Mouse (Mus musculus) spleen, postnatal 36 days (tissue): ENCODE data around the gene Clcn7.
A peak's percentile ranks its signal among the peaks of the same experiment; 100 is the strongest.
"Not testable (repeated sequence)": the region's sequence is repeated elsewhere in the genome, so short reads cannot be mapped to it uniquely, and the experiment has no call there.

Experiments used
- DNase-seq, 2 experiments: peaks; one replicate each; pipeline ENCODE4 v3.0.0; 2022; ENCODE audit warnings: low spot score in 2 of 2, mixed read lengths in 1 of 2

Clcn7 gene

GRCm38 (mm10) chr17:25133275-25133698 is at the start of gene Clcn7:
Clcn7 (plus strand) TSS chr17:25133391.
- DNase-seq, result peak; percentile 90 to 92

GRCm38 (mm10) chr17:25083444-25083931 is 49.7 kb upstream of the Clcn7 start, which contains the start of gene Tmem204:
Tmem204 (minus strand) TSS chr17:25083591.
- no peak for DNase-seq

GRCm38 (mm10) chr17:25084835-25085385 is 48.3 kb upstream of the Clcn7 start:
- DNase-seq, result no peak

- DNase-seq, result no peak
Measured at GRCm38 (mm10) chr17:25086724-25087123, 46.5 kb upstream of the Clcn7 start.

GRCm38 (mm10) chr17:25089158-25089557 is 44.0 kb upstream of the Clcn7 start:
- DNase-seq, result peak; percentile 26 to 47

- no peak for DNase-seq
Measured at GRCm38 (mm10) chr17:25090450-25090849, 42.7 kb upstream of the Clcn7 start.

GRCm38 (mm10) chr17:25096221-25096620 is 37.0 kb upstream of the Clcn7 start:
- DNase-seq, result no peak

- no peak for DNase-seq
Measured at GRCm38 (mm10) chr17:25100052-25100451, 33.1 kb upstream of the Clcn7 start.

- no peak for DNase-seq
Measured at GRCm38 (mm10) chr17:25101338-25101737, 31.9 kb upstream of the Clcn7 start.

GRCm38 (mm10) chr17:25107786-25108185 is 25.4 kb upstream of the Clcn7 start:
- DNase-seq, result no peak

GRCm38 (mm10) chr17:25109578-25109977 is 23.6 kb upstream of the Clcn7 start:
- peak in 1 of 2 experiments; percentile 36 for DNase-seq

- DNase-seq, result no peak
Measured at GRCm38 (mm10) chr17:25110590-25110989, 22.6 kb upstream of the Clcn7 start.

- DNase-seq, result no peak
Measured at GRCm38 (mm10) chr17:25111220-25111619, 22.0 kb upstream of the Clcn7 start.

GRCm38 (mm10) chr17:25111739-25112422 is 21.3 kb upstream of the Clcn7 start:
- DNase-seq, result peak in 1 of 2 experiments; percentile 18

- no peak for DNase-seq
Measured at GRCm38 (mm10) chr17:25112423-25112810, 20.8 kb upstream of the Clcn7 start.

- DNase-seq, result no peak
Measured at GRCm38 (mm10) chr17:25114908-25115645, 18.1 kb upstream of the Clcn7 start.

GRCm38 (mm10) chr17:25115664-25116432 is 17.3 kb upstream of the Clcn7 start, which contains the start of gene Telo2:
Telo2 (minus strand) TSS chr17:25115967.
- DNase-seq, result peak; percentile 91 to 92

GRCm38 (mm10) chr17:25117263-25117662 is 15.9 kb upstream of the Clcn7 start:
- peak in 1 of 2 experiments; percentile 26 for DNase-seq

- DNase-seq, result no peak
Measured at GRCm38 (mm10) chr17:25120406-25120805, 12.8 kb upstream of the Clcn7 start, which contains the start of gene Ptx4. Ptx4 (plus strand) TSS chr17:25120760.

GRCm38 (mm10) chr17:25123979-25124378 is 9.2 kb upstream of the Clcn7 start:
- DNase-seq, result no peak

GRCm38 (mm10) chr17:25125442-25126060 is 7.6 kb upstream of the Clcn7 start:
- not testable (repeated sequence) for DNase-seq
